Mouse (Mus musculus) adrenal gland, adult 8-10 months (tissue): Measurements from ENCODE around the gene Chst2. TPM values are rescaled to one million over a fixed set of nuclear protein-coding genes. Genes with fewer than 3 reads are reported as not detected.

Source experiments
- DNase-seq: peaks from one replicate; pipeline ENCODE4 v3.0.0; 2022
- total RNA-seq, 4 experiments: library from RNA; stranded (reverse); gene quantifications; 2 replicates each; pipeline ENCODE4 v1.2.4; 2022

The Chst2 gene
- total RNA-seq, 4 experiments from 2014 or later: 26.1 to 50.3 (median 32.1) TPM

DNA sequence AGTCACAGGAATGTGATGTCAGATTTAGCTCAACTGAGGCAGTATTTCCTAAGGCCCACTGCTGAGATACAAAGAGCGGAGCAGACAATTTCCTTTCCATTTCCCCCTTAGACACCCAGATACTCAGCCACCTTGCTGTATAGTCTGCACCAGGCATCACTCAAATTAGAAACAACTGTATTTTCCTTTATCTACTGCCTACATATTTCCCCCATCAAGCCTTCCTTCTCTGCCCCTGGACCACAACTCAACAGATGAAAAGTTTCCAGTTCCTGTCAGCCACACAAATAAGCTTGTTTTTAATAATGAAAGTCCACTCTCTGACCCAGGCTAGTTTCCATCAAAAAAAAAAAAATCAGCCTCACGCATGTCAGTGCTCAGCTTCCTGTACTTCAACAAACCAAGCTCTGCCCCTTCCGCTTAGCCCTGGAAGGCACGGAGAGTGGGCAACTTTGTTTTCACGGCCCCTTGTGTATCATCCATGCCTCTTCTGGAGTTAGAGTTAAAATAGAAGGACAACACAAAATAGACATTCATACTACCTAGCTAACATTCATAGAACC lies 52.6 kb downstream of the Chst2 start:
- DNase-seq: no peak

GRCm38 (mm10) chr9:95351968-95352367 lies 54.6 kb downstream of the Chst2 start:
- no peak for DNase-seq

- DNase-seq: no peak
Measured at GRCm38 (mm10) chr9:95350550-95350949, 56.0 kb downstream of the Chst2 start.

Other genes starting within 250 kb of the Chst2 start
- gene U2surp, start 105.3 kb upstream of the Chst2 start, total RNA-seq: 10 to 100 TPM; 49.6 to 66.1 (median 61.3) TPM
- gene Paqr9, start 152.9 kb upstream of the Chst2 start, total RNA-seq: 1 to 10 TPM; 1.8 to 7.8 (median 5.6) TPM
- gene Pcolce2, start 230.9 kb upstream of the Chst2 start, total RNA-seq: 1 to 10 TPM; 3.0 to 9.3 (median 6.2) TPM